Mouse (Mus musculus) lung, postnatal 14 days (tissue): ENCODE measurements at regions not wholly inside any gene's neighbourhood (a gene's known extent, or its start where the extent isn't known, plus 50 kb on each side); places are given as distances from the start of the nearest gene placed in this dataset.

Experiments used
- DNase-seq: peaks from one replicate; pipeline ENCODE4 v3.0.0; 2021

GRCm38 (mm10) chr13:53055697-53056096 lies 74.8 kb upstream of the Nfil3 start:
- DNase-seq: no peak

DNA sequence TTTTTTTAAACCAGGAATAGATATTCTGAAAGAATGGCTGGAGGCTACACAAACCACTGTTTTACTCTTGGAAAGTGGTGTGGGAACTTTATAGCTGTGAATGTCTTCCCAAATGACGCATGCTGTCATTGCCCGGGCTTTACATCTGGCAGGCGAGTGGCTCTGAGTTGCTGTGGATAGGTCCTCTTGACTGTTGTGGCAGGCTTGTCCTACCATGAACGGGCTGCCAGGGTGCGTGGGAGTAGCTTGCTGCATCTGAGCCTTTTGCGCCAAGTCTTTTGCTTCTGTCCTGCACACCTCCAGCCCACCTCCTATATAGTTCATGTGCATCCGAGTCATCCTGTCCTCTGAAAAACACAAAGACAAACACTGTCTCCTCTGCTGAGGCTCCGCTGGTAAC lies 72.3 kb upstream of the Nfil3 start:
- no peak for DNase-seq

DNA sequence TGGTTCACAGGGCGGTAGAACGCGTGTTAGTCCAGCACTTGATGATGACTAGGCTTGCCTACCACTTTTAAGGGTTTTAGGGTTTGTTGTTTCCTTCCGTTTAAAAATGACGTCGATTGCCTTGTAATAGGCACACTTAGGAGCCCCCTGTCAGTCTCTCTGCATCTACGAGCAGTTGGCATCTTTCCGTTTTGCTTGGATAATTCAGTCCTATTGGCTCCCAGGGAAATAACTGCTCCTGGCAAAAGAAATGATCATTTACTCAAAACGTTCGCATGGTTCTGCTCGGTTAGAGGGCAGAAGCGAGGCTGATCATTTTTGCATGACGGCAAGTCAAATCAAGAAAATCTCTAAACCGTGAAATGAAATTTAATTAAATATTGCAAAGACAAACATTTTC lies 71.9 kb upstream of the Nfil3 start:
- no peak for DNase-seq

DNA sequence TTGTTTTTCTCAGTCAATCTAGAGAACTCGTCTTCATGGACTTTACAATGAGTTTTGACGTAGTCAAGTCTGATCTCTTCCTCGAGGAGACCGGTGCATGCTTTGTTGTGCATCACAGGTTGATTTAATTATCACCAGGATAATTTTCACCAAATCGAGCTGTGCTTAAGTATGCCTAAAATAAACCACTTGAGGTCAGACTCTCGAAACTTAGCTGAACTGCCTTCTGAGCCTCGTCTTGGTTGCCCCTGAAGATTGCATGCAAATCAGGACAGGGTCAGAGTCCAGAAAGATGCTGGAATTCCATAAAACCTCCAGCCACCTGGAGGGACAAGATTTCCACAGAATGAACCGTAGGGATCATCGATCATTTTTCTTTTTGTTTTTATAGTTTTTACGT lies 71.3 kb upstream of the Nfil3 start:
- no peak for DNase-seq

DNA sequence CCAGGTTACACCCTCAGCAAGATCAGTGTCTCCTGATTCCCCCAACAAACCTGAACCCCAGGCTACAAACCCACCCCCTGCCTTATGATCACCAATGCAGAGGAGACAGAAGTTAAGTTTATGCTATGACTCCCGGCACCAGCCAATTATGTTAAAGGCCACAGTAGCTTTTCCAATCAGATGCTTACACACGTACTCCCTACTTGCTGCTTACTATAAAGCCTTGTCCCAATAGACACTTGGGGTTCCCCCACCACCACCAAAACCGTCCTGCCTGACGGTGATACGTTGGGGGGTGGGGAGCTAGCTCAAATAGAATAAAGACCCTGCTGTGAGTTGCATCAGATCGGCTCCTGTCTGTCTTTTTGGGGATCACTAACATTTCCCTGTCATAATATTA lies 70.5 kb upstream of the Nfil3 start:
- DNase-seq: no peak

DNA sequence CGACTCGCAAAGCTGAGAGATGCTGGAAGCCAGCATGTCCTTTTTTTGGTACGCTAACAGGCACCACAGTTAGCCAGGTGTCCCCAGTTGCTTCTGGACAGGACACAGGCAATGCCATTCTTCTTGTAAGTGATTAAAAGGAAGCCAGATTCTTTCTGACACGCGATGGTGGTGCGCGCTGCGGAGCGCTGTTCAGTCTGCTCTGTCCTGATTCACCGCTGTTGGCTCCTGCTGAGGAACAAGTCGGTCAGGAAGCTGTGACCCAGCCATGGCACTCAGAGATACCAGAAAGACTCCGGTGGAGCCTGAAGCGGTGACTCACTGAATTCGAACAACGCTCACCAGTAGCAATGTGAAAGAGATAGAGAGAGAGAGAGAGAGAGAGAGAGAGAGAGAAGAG lies 68.3 kb upstream of the Nfil3 start:
- no peak for DNase-seq

- DNase-seq: peak; percentile 15
Observed at GRCm38 (mm10) chr13:53033189-53033943, 52.5 kb upstream of the Nfil3 start.
